Mouse (Mus musculus) liver (tissue): ENCODE results near the gene Grin2b.
"Not testable (repeated sequence)": the region's sequence is repeated elsewhere in the genome, so short reads cannot be mapped to it uniquely, and the experiment has no call there.

ENCODE experiments used
- DNase-seq: peaks from one replicate; pipeline ENCODE4 v3.0.0-alpha.2; 2020; ENCODE audit warnings: mixed read lengths

The Grin2b gene

GRCm38 (mm10) chr6:135789603-135790170, 383.6 kb downstream of the Grin2b start:
- DNase-seq, result no peak

DNA sequence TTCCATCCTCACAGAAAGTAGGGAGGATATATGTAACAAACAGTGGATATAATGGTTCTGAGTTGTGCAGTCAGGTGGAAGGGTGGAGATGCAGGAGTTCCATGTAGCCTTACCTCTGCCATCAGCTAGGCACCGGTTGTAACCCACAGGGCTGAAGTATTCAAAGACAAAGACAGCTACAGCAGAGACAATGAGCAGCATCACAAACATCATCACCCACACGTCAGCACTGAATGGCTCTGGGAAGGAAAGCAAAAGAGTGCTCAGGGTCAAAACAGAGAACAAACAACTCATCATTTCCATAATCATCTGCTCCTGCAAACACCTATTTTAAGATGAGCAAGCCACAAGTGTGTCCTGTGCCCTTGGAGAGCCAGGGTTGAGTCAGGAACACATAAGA, 398.6 kb downstream of the Grin2b start:
- no peak for DNase-seq

DNA sequence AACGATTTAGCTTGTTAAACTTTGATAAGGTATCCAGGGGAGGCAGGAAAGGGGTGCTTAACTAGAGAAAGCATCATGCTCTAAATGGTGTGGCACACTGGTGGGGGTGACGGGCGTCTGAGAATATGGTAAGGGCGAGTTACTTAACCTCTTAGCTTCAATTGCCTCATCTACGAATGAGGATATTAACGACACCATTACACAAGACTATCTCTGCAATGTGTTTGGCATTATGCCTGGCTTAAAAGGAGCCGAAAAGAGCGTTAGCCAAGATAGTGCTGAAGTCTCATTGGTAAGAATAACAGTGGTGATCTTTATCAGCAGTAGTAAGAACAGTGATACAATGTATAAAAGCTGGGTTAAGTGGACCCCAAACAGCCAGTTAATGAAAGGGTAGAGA, 405.7 kb downstream of the Grin2b start:
- no peak for DNase-seq

DNA sequence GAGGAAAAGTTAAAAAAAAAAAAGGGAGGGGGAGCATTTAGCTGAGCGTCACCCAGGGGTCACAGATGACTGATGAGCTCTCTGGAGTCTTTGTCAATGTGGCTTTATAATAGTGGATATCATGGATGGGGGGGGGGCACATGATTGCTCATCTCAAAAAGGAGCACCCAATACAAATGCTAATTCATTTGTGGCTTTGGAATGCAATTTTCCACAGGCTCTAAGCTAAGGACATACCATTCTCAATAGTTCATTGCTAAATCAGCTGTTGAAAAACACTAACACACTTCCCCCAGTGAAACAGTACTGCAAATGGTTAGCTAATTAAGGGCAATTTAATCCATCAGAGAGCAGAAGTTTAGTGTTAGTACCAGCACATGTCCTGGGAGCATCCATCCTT, 414.6 kb downstream of the Grin2b start:
- DNase-seq, result no peak

- DNase-seq, result no peak
Measured at GRCm38 (mm10) chr6:135756075-135756474, 417.2 kb downstream of the Grin2b start.

GRCm38 (mm10) chr6:135748412-135749076, 424.8 kb downstream of the Grin2b start:
- DNase-seq, result peak; percentile 9

DNA sequence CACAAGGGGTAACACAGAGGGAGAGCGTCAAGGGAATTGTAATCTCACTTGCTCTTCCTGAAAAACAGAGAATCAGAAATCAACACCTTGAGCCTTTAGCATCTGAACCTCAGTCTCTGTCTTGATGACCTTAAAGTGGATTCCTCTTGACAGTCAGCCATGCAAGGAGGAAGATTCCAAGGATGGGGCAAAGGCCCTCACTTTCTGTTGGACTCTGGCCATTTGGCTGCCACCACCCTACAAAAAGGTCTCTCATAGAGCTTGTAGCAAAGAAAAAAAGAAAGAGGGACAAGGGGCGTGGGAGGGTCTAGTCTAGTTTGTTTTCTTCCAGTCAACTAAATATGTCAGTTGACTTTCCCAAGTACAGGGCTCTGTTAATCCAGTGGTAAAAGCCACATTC, 427.7 kb downstream of the Grin2b start:
- DNase-seq, result no peak

- no peak for DNase-seq
Measured at GRCm38 (mm10) chr6:135734227-135734732, 439.0 kb downstream of the Grin2b start.

GRCm38 (mm10) chr6:135727106-135727505, 446.2 kb downstream of the Grin2b start:
- DNase-seq, result no peak

- DNase-seq, result no peak
Measured at GRCm38 (mm10) chr6:135721706-135722105, 451.6 kb downstream of the Grin2b start.

- no peak for DNase-seq
Measured at GRCm38 (mm10) chr6:135714906-135715305, 458.4 kb downstream of the Grin2b start.

DNA sequence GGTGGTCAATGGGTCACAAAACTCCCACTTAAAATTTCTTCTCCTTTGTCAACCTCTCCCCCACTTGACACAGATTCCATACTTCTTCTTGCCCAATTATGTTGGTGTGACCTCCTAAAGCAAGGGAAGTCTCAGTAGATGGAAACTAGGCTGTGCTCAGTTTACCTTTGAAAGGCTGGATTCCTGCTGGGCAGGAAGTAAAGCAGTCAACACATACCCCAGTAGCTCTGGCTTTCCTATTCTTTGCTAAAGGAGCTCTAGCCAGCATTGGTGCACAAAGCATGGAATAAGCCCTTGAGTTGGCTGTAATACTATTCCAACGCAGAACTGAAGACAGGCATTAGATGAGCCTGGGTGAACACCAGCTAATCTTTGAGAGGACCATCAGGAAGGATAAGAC, 459.1 kb downstream of the Grin2b start:
- no peak for DNase-seq

- DNase-seq, result no peak
Measured at GRCm38 (mm10) chr6:135713716-135714115, 459.6 kb downstream of the Grin2b start.

DNA sequence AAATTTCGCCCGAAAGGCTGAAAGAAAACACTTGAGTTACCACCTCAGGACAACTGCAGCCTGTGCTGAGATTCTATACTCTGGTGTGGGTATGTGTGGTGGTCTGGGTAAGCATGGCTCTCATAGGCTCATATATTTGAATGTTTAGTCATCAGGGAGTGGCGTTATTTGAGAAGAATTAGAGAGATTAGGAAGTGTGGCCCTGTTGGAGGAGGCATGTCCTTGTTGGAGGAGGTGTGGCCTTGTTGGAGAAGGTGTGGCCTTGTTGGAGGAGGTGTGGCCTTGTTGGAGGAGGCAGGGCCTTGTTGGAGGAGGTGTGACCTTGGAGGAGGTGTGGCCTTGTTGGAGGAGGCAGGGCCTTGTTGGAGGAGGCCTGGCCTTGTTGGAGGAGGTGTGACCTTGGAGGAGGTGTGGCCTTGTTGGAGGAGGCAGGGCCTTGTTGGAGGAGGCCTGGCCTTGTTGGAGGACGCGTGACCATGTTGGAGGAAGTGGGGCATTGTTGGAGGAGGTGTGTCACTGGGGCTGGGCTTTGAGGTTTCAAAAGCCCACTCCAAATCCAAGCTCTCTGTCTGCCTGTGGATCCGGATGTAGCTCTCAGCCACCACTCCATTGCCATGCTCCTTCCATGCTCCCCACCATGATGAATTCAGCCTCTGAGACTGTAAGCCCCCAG, 466.3 kb downstream of the Grin2b start:
- not testable (repeated sequence) for DNase-seq

GRCm38 (mm10) chr6:135703655-135704054, 469.7 kb downstream of the Grin2b start:
- no peak for DNase-seq

- DNase-seq, result no peak
Measured at GRCm38 (mm10) chr6:135701361-135701760, 471.9 kb downstream of the Grin2b start.

- no peak for DNase-seq
Measured at GRCm38 (mm10) chr6:135700717-135701345, 472.5 kb downstream of the Grin2b start.

GRCm38 (mm10) chr6:135692533-135692932, 480.8 kb downstream of the Grin2b start:
- DNase-seq, result no peak

DNA sequence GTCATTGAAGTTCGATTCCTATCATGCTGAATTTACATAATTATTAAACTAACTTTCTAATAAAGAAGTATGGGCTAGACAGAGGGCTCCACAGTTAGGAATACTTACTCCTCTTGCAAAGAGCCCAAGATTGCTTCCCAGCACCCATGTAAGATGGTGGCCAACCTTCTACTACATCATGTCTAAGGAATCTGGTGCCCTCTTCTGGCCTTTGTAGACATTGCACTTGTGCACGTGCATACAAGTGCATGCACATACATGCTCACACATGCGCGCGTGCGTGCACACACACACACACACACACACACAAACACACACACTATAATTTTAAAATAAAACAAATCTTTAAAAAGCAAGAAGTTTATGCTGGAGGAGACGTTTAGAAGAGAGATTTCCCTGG, 481.8 kb downstream of the Grin2b start:
- no peak for DNase-seq

- DNase-seq, result no peak
Measured at GRCm38 (mm10) chr6:135687926-135688325, 485.4 kb downstream of the Grin2b start.

- DNase-seq, result no peak
Measured at GRCm38 (mm10) chr6:135684206-135684605, 489.1 kb downstream of the Grin2b start.

DNA sequence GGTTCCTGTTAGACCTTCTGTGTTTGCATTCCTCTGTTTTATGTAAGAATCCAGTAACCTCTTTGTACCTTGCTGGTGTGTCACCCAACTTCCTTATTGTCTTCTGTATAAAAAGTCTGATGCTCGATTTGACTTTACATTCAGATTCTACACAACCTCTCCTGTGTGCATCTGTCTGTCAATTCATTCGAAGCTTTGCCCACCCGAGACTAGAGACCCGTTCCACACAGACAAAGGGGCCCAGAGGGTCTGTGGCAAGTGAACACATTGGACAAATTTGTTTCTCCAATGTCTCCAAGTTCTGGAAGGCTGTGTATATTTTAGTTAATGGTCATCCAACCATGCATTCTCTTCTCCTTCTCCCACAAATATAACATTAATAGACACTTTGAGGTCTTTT, 491.9 kb downstream of the Grin2b start:
- not testable (repeated sequence) for DNase-seq

- DNase-seq, result no peak
Measured at GRCm38 (mm10) chr6:135680105-135680710, 493.1 kb downstream of the Grin2b start.
